Mouse (Mus musculus) small intestine, adult 2 months (tissue): Measurements from ENCODE around the gene Vps8.

Experiments
- CTCF ChIP-seq: fragments of 200-500 bp; IDR thresholded peaks from 2 replicates; pipeline ENCODE4 v1.5.1; 2012; ENCODE audit warnings: low read depth, mild to moderate bottlenecking, control low read depth, inconsistent platforms, low read length, moderate library complexity, mixed read lengths; ENCODE audit not compliant: insufficient replicate concordance, insufficient read length; ENCODE audit errors: extremely low read depth
- POLR2A ChIP-seq: fragments of 200-500 bp; IDR thresholded peaks from 2 replicates; pipeline ENCODE4 v1.6.1; 2012; ENCODE audit warnings: low read depth, mild to moderate bottlenecking, control low read depth, inconsistent platforms, low read length, moderate library complexity

- TF ChIP-seq POLR2A (no peak), CTCF (no peak)
Measured at GRCm38 (mm10) chr16:21563322-21563721, 140.4 kb downstream of the Vps8 start.
